Mouse (Mus musculus): Measurements from ENCODE around the gene Lbr. TPM values are rescaled to one million over a fixed set of nuclear protein-coding genes. Genes with fewer than 3 reads are reported as not detected.

Gene Lbr
- 10 to 100 TPM; 10.7 to 11.9 TPM for total RNA-seq (2021)

- no peak for DNase-seq (ENCODE audit: low spot score in 2 of 2)
- intact Hi-C loops (cut with DNase I): no loop called here
Observed at GRCm38 (mm10) chr1:181842781-181843180, at the start of gene Lbr. Gene Lbr (minus strand): TSS chr1:181843046.

- intact Hi-C loops (cut with DNase I): loop anchor here (5.0 to 10.0 kb wide), 2 partner anchors 128 to 645 kb away; partner anchors contain the start of gene Enah
- no peak for DNase-seq (ENCODE audit: low spot score in 2 of 2)
Observed at GRCm38 (mm10) chr1:181889670-181890069, 46.8 kb upstream of the Lbr start.

DNA sequence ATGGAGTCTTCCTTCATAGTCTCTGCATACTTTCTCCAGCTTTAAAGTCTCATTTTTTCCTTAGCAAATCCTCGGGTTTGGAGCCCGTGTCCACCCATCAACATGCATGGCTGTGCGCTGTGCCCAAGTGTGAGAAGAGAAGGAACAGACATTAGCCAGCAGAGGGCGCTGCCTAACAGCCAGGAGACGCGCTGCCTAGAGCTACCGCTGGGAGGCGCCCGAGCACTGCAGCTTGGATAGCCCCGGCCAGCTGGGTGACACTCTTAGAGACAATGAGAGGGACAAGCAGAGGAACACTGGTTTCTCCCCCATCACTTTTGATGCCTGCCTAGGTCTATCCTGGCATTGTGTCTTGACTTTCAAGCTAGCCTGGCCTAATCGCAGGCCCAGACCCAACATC, 46.0 kb upstream of the Lbr start:
- intact Hi-C loops (cut with DNase I): loop anchor here (1.0 kb wide), 1 partner anchor 226 kb away; no protein-coding TSS in a partner anchor
- DNase-seq (ENCODE audit: low spot score in 2 of 2): peak; percentile 87 to 91

DNA sequence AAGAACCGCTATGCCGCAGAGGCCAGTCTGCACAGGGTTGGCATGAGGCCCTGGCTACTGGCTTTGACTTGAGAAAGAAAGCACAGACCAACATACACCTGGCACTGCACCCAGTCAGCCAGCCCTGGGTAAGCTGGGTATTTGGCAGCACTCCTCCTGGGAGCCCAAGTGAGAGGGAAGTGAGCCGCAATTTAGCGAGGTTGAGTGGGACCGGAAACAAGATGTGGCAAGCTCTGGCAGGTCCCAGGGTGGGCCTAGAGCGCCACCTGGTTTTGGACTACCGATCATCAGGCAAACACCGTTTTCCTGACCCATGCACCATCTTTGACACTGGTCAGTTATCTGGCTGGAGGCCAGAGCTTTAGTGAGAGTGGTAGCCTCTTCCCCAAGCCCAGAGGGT, 38.7 kb upstream of the Lbr start:
- intact Hi-C loops (cut with DNase I): loop anchor here (5.0 kb wide), 1 partner anchor 154 kb away; no protein-coding TSS in a partner anchor
- DNase-seq (ENCODE audit: low spot score in 2 of 2): peak; percentile 15

- no peak for DNase-seq (ENCODE audit: low spot score in 2 of 2)
- intact Hi-C loops (cut with DNase I): loop anchor here (5.0 kb wide), 1 partner anchor 154 kb away; no protein-coding TSS in a partner anchor
Observed at GRCm38 (mm10) chr1:181880752-181881325, 38.0 kb upstream of the Lbr start.

DNA sequence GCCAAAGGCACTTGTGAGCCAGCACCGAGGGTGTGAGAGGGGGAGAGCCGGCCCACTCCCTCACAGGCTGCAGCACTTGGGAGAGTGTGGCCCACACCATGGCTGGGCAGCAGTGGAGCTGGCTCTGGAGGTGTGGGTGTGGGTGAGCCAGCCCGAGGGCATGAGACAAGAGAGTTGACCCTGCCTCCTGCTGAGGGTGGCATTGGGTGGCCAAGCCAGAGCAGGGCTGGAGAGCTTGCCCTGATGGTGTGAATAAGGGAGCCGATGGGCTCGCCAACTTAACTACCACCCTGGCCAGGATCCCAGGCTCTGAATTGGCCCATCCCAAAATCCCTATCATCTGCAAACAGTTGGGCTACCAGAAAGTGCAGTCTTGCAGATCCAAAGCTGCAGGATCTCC, 35.6 kb upstream of the Lbr start:
- intact Hi-C loops (cut with DNase I): no loop called here
- DNase-seq (ENCODE audit: low spot score in 2 of 2): no peak

- intact Hi-C loops (cut with DNase I): no loop called here
- DNase-seq (ENCODE audit: low spot score in 2 of 2): no peak
Observed at GRCm38 (mm10) chr1:181877088-181877487, 34.2 kb upstream of the Lbr start.

GRCm38 (mm10) chr1:181876656-181877055, 33.8 kb upstream of the Lbr start:
- intact Hi-C loops (cut with DNase I): no loop called here

DNA sequence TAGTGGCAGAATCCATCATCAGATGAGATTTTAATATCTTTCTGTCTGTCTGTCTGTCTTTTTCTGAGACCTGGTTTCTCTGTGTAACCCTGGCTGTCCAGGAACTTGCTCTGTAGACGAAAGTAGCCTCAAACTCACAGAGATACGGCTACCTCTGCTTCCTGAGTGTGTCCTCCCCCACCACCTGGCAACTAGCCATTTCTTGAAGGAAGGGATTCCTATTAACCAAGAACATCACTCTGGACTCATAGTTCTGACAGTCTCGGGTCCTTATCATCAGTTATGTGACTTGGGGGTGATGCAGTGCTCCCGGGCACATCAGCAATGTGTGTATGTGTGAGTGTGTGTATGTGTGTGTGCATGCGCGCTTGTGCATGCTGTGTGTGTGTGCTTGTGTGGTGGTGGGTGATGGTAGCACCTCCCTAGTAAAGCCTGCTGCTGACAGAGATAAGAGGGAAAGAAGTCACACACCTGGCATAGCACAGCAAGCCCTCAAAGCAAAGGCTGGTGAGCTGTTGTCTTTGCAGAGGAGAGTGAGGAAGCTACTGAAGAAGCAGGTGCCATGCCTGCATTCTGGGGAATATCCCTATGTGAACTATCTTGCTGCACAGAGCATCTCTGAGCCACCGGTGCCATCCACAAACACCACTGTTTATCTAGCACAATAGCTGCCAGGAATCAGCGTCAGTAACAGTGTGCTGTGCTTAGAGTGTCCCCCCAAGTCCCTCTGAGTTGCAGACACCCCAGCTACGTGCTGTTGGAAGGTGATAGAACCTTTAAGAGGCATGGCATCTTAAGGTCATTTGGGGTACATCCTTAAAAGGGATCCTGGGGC, 30.5 kb upstream of the Lbr start:
- DNase-seq (ENCODE audit: low spot score in 2 of 2): no peak
- intact Hi-C loops (cut with DNase I): no loop called here

More at GRCm38 (mm10) chr1:181876656-181877055, 33.8 kb upstream of the Lbr start:
- no peak for DNase-seq (ENCODE audit: low spot score in 2 of 2)

GRCm38 (mm10) chr1:181872639-181873038, 29.8 kb upstream of the Lbr start:
- intact Hi-C loops (cut with DNase I): no loop called here
- DNase-seq (ENCODE audit: low spot score in 2 of 2): no peak

GRCm38 (mm10) chr1:181866429-181867280, 23.8 kb upstream of the Lbr start:
- intact Hi-C loops (cut with DNase I): no loop called here
- DNase-seq (ENCODE audit: low spot score in 2 of 2): no peak

DNA sequence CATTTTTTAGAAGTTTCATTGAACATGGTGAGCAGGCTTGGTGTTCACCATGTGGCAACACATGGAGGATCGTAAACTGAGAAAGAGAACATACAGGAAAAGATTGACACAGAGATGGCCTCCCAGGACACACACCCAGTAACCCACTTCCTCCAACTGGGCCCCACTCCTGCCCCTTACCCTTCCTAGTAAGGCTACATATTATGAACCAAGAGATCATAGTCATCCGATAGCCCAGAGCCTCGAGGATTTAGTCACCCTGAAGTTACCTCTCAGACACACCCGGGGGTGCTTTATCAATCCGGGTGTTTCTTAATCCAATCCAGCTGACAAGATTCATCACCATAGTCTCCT, 23.0 kb upstream of the Lbr start:
- no peak for DNase-seq (ENCODE audit: low spot score in 2 of 2)
- intact Hi-C loops (cut with DNase I): no loop called here

DNA sequence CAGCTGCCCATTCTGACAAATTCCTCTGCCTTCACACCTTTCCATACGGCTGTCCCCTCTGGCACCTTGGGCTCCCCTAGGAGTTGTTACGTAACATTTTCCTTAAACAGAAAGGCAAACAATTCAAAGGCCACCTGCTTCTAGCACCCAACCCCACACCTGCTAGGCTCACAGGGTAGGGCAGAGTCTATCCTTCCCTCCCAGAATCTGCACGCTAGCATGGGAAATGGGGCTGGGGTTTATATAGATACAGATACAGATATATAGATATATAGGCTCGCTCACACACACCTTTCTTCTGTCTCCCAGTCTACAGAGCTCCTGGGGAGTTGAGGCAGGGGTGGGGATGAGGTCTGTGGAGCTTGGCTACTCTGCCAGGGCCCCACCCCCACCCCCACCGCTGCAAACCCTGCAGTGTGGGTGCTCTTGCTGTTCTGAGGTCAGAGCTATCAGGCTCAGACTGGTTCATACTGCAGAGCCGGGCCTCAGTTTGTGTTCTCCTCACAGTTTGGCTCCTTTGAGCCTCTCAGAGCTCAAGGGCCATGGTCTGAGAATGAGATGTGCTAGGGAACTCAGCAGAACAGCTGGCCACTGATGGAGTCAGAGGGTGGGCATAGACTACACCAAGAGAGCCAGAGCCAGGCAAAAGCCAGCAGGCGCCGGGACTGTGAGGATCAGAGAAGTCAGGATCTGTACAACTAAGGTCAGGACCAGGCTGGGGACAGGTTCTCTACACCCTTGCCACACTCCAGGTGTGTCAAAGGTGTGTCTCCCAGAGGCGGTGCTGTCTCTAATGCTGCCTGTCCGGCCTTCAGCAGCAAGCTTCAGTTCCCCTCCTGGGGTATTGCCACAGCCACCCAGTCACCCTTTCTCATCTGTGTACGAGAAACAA, 22.4 kb upstream of the Lbr start:
- DNase-seq (ENCODE audit: low spot score in 2 of 2): no peak

DNA sequence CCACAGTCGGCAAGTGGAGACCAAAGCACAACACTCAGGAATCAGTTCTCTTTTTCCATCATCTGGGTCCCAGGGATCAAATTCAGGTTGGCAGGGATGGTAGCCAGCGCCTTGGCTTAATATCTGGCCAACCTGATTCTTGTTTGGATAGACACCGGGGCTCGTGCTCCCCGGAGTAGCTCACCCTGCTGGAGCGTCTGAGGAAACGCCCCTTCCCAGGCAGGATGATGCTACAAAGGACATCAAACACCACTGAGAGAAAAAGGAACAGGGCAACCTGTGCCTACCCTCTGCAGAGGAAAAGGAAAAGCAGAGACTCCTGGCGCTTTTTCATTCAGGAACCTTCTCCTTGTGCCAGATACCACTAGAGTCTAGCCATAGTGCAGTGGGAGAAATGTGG, 20.6 kb upstream of the Lbr start:
- intact Hi-C loops (cut with DNase I): no loop called here
- DNase-seq (ENCODE audit: low spot score in 2 of 2): no peak

More for the DNA sequence above, 22.4 kb upstream of the Lbr start:
- intact Hi-C loops (cut with DNase I): no loop called here

- intact Hi-C loops (cut with DNase I): no loop called here
- DNase-seq (ENCODE audit: low spot score in 2 of 2): no peak
Observed at GRCm38 (mm10) chr1:181862676-181863374, 20.0 kb upstream of the Lbr start.

DNA sequence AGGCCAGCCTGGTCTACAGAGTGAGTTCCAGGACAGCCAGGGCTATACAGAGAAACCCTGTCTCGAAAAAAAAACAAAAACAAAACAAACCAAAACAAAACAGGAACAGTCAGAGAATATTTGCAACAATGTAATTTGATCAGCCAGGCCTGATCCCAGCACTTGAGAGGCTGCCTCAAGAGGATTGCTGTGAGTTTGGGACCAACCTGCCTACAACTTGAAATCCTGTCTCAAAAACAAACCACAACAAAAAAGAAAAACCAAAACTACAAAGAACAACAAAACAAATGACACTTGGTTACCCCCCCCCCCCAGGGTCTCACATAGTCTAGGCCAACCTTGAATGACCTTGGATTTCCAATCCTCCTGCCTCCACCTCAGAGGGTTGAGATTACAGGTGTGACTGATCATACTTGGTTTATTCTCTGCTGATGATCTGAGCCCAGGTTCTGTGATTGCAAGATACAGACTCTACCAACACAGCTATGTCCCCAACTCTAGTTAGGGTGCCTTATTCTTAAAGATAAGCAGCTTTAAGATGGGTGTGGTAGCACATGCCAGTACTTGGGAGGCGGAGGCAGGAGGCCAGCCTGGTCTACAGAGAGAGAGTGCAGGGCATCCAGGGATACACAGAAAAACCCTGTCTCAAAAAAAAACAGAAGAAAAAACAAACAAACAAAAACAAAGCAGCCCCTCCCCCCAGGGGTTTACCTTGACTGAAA, 18.5 kb upstream of the Lbr start:
- DNase-seq (ENCODE audit: low spot score in 2 of 2): no peak
- intact Hi-C loops (cut with DNase I): no loop called here

- intact Hi-C loops (cut with DNase I): no loop called here
- no peak for DNase-seq (ENCODE audit: low spot score in 2 of 2)
Observed at GRCm38 (mm10) chr1:181860659-181861058, 17.8 kb upstream of the Lbr start.

DNA sequence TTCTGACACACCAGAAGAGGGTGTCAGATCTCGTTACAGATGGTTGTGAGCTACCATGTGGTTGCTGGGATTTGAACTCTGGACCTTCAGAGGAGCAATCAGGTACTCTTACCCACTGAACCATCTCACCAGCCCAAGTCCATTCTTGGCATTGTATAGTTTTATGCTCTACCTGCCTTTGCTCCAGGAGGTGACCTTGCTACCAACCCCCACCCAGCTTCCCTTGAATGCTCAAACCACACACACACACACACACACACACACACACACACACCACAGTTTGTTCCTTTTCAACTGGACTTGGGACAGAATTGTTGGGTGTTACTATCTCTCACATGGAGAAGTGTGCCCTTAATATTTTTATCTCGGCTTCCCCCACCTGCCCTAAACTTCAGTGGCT, 13.5 kb upstream of the Lbr start:
- no peak for DNase-seq (ENCODE audit: low spot score in 2 of 2)
- intact Hi-C loops (cut with DNase I): no loop called here
